ENCODE assay signal across 7 mouse cellular contexts in genomic region chr5:22549366-22550032, GRCm38 (mm10). TPM values are rescaled to one million over a fixed set of nuclear protein-coding genes. Genes with fewer than 3 reads are reported as not detected.
A peak's percentile ranks its signal among the peaks of the same experiment; 100 is the strongest.
DNase-seq lines count a peak whose midpoint lies in the region; ATAC-seq and TF ChIP-seq lines count a peak whose summit lies in the region.

No protein-coding gene starts in this region.

- peak overlapping the region; percentile 66 for H3K4me2 ChIP-seq in limb, embryonic 11.5 days (ENCODE audit: low read depth, severe bottlenecking)
- H3K4me2 ChIP-seq in neural tube, embryonic 15.5 days = peak overlapping the region; percentile 83

- ATAC-seq in limb, embryonic 11.5 days (ENCODE audit: insufficient number of reproducible peaks, low FRiP score, low TSS enrichment, low read depth) = 0 out of 2 replicates have a peak, but pooled peaks have one; percentile 28
- ATAC-seq in neural tube, embryonic 15.5 days (ENCODE audit: low FRiP score) = no peak

- peak overlapping the region; percentile 65 for H3K9ac ChIP-seq in limb, embryonic 11.5 days (ENCODE audit: low read length)
- peak overlapping the region; percentile 72 for H3K9ac ChIP-seq in neural tube, embryonic 15.5 days (replicated peaks)

- H3K27me3 ChIP-seq in limb, embryonic 11.5 days (ENCODE audit: control insufficient read depth, insufficient read depth, low read length) = no peaks in the 10 kb centered on the region
- no peaks in the 10 kb centered on the region for H3K27me3 ChIP-seq in neural tube, embryonic 15.5 days (replicated peaks)

- TF ChIP-seq POLR2A in embryonic fibroblast, embryonic 13.5 days (IDR thresholded peaks at IDR 0.05; ENCODE audit: low read depth, low read length) = no peak

- peak; percentile 6 for DNase-seq in retina, adult 2 months (ENCODE audit: low read depth, low spot score)
- DNase-seq in retina, embryonic 14.5 days (ENCODE audit: low spot score) = no peak
- no peak for DNase-seq in limb, embryonic 11.5 days (ENCODE audit: low spot score)
- no peak for DNase-seq in layer of hippocampus, adult 8-10 months (ENCODE audit: low spot score in 2 of 2)
- no peak for DNase-seq in adrenal gland, postnatal 4 days (ENCODE audit: low spot score in 2 of 2)

- H3K4me3 ChIP-seq in embryonic fibroblast, embryonic 13.5 days (ENCODE audit: insufficient read depth, low read length) = peak overlapping the region; percentile 73
- H3K4me3 ChIP-seq in limb, embryonic 11.5 days (ENCODE audit: low read depth, low read length) = peak overlapping the region; percentile 45
- peak overlapping the region; percentile 79 for H3K4me3 ChIP-seq in neural tube, embryonic 15.5 days (replicated peaks)

- H3K36me3 ChIP-seq in limb, embryonic 11.5 days (ENCODE audit: control insufficient read depth, insufficient read depth, low read length) = no peaks in the 10 kb centered on the region; the same call in 1 of the 2 replicates
- H3K36me3 ChIP-seq in neural tube, embryonic 15.5 days = peaks cover 20% of the 10 kb centered on the region

- H3K27ac ChIP-seq in embryonic fibroblast, embryonic 13.5 days (ENCODE audit: insufficient read depth, low read length) = peak overlapping the region; percentile 25; the same call in 1 of the 2 replicates
- peak overlapping the region; percentile 6; the same call in 1 of the 2 replicates for H3K27ac ChIP-seq in limb, embryonic 11.5 days (replicated peaks; ENCODE audit: low read depth, low read length)
- H3K27ac ChIP-seq in neural tube, embryonic 15.5 days (replicated peaks) = peak overlapping the region; percentile 89

- no peaks in the 10 kb centered on the region for H3K9me3 ChIP-seq in limb, embryonic 11.5 days (ENCODE audit: control insufficient read depth, low read length)
- no peaks in the 10 kb centered on the region for H3K9me3 ChIP-seq in neural tube, embryonic 15.5 days (replicated peaks)

- no peaks in the 10 kb centered on the region for H3K4me1 ChIP-seq in embryonic fibroblast, embryonic 13.5 days (ENCODE audit: control insufficient read depth, insufficient read depth, low read length)
- H3K4me1 ChIP-seq in limb, embryonic 11.5 days (ENCODE audit: control insufficient read depth, insufficient read depth, low read length) = no peaks in the 10 kb centered on the region
- peaks cover 14% of the 10 kb centered on the region for H3K4me1 ChIP-seq in neural tube, embryonic 15.5 days

- no peak for TF ChIP-seq CTCF in embryonic fibroblast, embryonic 13.5 days (IDR thresholded peaks at IDR 0.05; ENCODE audit: borderline replicate concordance, insufficient read depth, low read length)

- 19% methylated on average over 11 of the region's 11 CpGs for WGBS in limb, embryonic 11.5 days
- 12% methylated on average over 11 of the region's 11 CpGs for WGBS in neural tube, embryonic 15.5 days

RNA-seq across cellular contexts. Expression of gene Orc5, which starts 0.7 kb away (rescaled TPM):
- polyA plus RNA-seq in embryonic fibroblast, embryonic 13.5 days (2011; ENCODE audit: insufficient read length, low read depth, missing spikeins) = 23.2 and 27.9 TPM in 2 replicates
- polyA plus RNA-seq in limb, embryonic 11.5 days (2014; fragmentation: Nextera tagmentation; extraction: Ambion mirVana) = 51.2 and 54.8 TPM in 2 replicates
- polyA plus RNA-seq in neural tube, embryonic 15.5 days (2015; fragmentation: Nextera tagmentation; extraction: Ambion mirVana) = 35.3 and 35.4 TPM in 2 replicates
- total RNA-seq in layer of hippocampus, adult 8-10 months (2022) = 10 to 100 TPM; 17.1 to 25.3 (median 22.5) TPM
- 10 to 100 TPM; 25.4 TPM for total RNA-seq in adrenal gland, postnatal 4 days (2021)

Comparison
In these comparisons a context has a peak if more than half of its experiments do, and no peak if none do; other contexts are left out.
1. H3K27ac ChIP-seq: peak in every context shown above with its lines; median percentile 89 in neural tube, embryonic 15.5 days; 25 in embryonic fibroblast, embryonic 13.5 days; 6 in limb, embryonic 11.5 days.